Mouse (Mus musculus) inflammation-experienced regulatory T-cells, adult 6 months (primary cell): Measurements from ENCODE around the gene R3hcc1l. TPM values are rescaled to one million over a fixed set of nuclear protein-coding genes. Genes with fewer than 3 reads are reported as not detected.

Experiments
- ATAC-seq: one replicate; pipeline ENCODE4 v1.8.0; 2017
- polyA plus RNA-seq, 3 experiments: library from polyadenylated mRNA; unstranded; fragments of 100-300 nt; shearing (Covaris generic); gene quantifications; one replicate each; pipeline ENCODE4 v1.2.1; 2017

Gene R3hcc1l
- polyA plus RNA-seq, 3 experiments from 2014 or later, result 35.8 to 50.1 (median 42.6) TPM

DNA sequence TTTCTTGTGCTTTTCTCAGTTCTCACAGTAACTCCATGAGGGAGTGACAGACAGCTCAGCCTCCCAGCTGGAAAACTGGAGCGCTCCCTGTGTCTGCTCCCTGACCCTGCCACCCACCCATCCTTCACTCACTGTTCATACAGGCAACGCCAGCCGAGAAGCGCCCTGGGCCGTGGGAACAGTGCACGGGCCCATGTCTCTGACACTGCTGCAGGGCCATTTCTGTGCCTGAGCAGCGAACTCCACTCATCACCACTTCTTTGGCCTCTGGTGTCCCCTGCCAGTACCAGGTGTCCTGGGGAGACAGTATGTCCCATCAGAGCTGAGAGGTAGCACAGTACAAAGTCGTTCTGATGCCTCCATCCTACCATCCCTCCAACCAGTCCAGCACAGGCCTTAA is 83.5 kb downstream of the R3hcc1l start:
- no peak for ATAC-seq

DNA sequence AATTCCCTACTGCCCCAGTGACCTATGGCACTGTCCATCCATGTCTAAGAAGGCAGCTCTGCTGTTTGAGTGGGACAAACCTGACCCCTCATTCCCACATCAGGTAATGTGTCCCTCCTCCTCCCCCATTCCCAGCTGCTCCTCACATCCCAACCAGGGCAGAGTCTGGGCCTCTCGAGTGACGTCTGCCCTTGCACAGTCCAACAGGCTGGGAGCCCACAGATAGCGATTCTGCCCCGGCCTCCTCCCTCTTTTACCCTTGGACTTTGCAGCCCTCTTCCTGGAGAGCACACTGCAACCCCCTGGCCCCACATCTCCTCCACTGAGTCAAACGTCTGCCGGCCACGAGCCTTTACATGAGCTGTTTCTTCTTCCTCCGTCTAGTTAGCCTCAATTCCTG is 84.0 kb downstream of the R3hcc1l start:
- ATAC-seq, result no peak

DNA sequence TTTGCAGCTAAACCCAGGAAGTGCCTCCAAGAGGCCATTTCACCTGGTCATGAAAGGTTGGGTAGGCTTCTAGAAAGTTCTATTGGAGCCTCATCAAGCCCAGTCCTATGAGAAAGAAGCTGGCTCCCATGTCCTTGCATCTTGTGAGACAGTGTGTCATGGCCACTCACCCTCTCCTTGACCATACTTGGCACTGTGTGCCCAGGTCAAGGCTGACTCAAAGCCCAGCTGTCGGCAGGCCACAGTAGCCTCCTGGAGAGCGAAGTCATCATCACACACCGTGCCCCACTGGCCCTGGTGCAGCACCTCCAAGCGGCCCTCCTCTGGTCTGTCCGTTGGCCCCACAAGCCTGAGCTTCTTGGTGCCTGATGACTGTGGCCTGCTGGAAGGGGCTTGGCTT is 89.5 kb downstream of the R3hcc1l start:
- ATAC-seq, result no peak

DNA sequence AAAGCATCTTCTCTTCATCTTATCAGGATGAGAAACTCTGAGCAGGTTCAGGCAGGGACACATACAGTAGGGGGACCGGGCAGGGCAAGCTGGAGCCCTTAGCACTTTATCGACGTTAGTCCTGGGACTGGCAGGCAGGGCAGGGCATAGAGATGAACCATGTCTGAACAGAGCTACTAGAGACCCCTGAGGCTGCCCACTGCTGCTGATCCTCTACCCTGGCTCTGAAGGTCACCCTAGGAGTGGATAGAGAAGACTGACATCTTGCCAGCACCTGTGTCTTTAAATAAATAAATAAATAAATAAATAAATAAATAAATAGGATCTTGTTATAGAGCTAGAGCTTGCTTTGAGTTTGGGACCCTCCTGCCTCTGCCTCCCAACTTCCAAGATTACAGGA is 91.2 kb downstream of the R3hcc1l start:
- no peak for ATAC-seq

DNA sequence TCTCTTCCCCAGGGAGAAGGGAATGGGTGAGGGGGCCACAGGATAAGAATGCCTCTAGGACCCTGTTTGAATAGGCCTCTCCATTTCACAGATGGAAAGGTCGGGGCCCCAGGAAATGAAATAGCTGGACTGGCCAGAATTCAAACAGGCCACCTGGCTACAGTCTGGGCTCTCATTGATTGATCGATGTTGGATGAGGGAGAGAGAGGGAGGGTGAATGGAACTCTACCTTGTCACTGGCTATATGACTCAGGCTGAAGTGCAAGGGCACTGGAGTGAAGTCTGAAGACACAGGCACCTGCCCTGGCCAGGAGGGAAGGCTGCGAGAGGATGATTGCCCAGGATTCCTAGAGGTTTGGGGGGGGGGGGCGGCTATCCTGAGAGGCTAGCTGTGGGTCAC is 93.2 kb downstream of the R3hcc1l start:
- ATAC-seq, result no peak

DNA sequence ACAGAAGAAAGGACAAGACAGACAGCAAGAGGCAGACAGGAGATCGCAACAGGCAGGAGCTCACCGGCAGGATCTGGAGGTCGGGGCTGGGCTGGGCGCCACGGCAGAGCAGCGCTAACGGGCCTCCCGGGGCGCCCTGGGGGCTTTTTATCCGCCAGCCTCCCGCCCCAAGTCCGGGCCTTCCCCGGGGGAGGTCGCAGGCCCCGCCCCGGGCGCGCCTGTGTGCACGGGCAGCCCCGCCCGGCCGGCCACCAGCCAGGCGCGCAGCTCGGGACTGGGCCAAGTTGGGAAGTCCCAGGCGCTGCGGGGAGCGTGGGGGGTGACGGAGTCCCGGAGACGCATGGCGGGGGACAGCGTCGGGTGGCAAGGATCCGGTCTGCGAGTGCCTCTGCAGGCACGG is 94.1 kb downstream of the R3hcc1l start, which contains the start of gene Loxl4:
Gene Loxl4, minus strand, starts transcription at position 160 of the 400 bp plus-strand sequence.
- no peak for ATAC-seq

DNA sequence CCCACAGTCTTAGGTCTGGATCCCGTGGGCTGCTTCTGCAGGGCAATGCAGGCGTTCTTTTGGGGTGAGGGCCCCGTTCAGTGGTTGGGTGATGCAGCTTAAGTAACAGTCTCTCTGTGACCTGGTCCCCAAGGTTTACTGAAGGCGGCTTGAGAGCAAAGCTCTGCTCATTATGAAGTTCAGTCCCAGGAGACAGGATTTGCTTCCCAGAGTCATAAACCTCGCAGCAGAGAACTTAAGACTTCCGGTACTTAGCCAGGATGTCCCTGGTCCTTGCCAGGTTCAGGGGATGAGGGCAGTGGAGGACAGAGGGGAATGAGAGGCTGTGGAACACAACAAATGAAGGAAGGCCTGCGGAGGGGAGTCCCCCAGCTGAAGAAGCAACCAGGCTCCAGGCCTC is 94.6 kb downstream of the R3hcc1l start:
- no peak for ATAC-seq

DNA sequence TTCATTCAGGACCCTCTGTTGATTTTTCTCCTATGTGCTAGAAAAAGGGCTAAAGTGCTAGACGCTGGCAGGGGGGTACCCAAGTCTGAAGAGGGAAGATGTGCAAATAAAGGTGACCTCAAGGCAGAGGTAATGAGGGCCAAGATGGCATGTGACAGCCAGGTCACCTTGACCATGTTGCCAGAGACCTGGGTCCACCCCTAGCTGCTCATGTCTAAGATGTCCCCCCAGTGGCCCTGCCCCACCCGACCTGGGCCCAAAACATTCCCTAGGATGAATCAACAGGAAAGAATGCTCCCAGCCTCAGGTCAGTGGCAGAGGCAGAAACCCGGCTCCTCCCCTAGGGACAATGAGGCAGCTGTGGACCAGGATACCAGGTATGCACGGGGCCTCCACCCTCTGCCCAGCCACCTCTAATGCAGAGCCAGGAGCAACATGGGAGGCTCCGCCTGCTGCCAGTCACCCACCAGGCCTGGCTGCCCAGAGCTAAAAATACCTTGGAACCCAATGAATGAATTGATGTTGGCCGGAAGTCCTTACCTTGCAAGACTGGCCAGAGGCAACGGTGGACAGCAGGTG is 95.2 kb downstream of the R3hcc1l start:
- no peak for ATAC-seq

DNA sequence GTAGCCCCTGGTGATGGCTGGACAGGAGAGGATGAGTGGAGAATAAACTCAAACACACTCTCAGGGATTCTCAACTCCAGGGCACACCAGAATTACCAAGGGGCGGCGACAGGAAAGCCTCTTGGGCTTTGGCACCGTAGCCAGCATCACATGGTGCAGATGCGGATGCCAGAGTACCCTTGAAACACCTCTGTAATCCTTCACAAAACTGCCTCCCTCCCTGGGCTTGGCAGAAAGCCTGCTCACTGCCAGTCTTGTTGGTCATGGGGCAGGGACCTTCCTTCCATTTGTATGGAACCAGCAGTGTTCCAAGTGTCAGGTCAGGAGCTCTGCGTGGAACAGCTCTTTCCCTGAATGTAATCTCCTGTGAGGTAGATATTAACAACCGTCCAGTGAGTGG is 109.5 kb downstream of the R3hcc1l start:
- ATAC-seq, result no peak

DNA sequence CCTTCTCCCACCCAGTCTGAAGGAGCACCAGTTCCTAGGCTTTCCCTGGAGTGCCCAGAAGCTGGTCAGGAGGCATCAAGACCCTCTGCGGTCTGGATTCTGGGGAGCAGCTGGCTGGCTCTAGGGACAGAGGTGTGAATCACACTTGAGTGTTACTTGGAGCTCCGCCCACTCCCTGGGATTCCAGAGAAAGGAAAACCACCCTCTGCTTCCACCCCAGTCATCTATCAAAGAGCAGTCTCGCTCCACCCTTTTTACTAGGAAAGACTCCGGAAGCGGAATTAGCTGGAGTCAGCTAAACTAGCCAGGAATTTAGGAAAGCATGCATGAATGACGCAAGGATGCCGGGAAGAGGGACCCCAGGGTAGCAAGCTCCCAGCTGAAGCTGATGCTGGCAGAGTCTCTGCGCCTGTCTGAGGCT is 113.0 kb downstream of the R3hcc1l start:
- ATAC-seq, result no peak

DNA sequence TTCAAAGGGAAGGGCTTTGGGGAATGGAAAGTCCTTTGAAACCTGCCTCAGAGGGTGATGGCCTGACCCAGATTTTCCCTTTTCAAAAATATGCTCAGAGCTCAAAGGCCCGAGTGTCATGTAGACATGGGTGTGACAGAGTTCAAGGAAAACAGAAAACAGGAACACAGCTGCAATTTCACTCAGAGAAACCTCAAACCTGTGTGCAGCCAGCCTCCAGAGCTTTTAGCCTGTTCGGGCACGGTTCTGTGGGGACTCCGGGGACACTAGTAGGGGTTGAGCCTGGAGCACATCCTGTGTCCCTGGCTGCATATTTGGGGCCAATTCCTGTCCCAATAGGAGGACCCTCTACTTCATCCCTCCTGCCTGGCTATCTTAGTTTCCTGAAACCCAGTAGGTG is 113.7 kb downstream of the R3hcc1l start:
- ATAC-seq, result no peak

DNA sequence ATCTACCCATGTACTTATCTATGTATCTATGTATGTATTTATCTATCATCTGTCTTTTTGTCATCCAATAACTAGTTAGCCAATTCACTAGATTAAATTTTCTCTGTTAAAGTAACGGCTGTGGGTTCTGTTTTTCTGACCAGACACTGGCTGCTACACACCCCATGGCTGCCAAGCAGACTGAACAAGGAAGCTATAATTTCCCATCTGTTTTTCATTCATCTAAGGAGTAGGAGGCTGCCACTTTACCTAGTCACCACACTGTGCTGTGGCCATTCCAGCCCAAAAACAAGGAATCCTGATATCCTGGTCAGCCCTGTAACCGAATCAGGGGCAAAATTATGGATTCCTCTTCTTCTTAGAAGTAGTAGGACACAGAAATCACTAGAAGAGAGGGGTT is 115.1 kb downstream of the R3hcc1l start:
- ATAC-seq, result no peak

DNA sequence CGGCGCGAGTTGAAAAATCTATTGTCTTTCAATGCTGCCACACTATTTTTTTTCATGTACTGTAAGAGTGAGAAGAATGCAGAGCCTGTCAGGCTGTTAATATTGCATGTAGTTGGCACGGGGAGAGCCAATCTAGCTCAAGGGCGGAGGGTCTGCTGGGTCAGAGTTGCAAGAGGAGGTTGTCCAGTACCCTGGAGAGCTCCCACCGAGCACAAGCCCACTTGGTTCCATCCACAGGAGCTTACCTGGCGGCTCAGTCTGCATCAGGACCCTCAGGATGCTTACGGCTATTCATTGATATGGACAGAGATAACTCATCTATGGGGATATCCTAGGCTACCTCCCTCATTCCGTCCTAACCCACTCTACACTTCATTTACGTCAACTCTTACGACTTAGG is 118.1 kb downstream of the R3hcc1l start:
- ATAC-seq, result no peak

DNA sequence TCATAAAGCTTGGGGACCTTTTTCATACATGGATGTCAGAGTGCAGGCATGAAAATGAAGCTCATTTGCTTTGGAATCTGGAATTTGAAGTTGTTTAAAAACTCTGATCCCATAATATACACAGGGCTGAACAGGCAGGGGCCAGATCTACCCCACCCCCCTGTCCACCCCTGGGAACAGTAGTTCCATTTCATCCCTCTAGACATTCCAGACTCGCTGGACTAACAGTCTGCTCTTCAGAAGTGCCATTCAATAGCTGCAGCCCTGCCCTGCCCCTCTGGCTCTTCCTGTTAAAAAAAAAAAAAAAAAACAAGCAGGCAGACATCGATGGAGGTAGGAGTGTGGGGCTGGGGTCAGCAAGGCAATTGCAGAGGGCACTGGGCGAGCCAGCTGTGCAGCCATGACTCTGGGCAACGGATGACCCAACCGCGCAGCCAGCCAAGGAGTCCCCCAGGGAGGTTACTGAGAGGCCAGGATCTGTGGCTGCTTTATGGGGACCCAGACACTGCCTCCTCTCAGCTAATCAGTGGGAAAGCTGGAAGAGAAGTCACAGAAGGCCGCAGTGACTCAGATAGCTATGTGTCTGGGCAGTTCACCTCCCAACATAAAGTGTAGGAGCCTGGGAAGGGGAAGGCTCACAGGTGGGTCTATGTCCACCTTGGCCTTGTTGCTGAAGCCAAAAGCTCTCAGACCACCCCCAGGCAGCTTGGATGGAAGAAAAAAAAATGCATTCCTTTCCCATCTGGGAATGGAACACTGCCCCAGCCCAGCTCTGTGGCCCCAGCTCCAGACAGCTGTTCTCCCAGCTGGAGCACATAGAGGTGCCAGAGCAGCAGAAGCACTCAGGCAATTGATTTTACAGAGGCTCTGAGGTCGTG is 120.3 kb downstream of the R3hcc1l start:
- ATAC-seq, result no peak

DNA sequence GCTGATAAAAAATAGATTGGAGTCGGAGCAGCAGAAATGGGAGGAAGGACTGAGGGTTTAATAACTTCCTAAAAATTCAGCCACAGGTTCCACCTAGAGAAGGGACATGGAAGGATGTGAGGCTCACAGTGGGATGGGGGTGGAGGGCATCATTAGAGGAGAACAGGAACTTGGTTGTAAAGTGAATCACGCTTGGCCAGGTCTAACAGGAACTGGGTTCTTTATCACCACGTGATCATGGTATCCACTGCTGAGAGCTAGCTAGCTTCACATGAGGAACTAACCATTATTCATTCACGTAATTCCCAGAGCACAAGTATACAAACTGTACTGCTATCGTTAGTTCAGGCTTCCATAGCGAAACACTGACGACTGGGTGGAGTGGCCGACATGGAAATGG is 121.0 kb downstream of the R3hcc1l start:
- no peak for ATAC-seq

DNA sequence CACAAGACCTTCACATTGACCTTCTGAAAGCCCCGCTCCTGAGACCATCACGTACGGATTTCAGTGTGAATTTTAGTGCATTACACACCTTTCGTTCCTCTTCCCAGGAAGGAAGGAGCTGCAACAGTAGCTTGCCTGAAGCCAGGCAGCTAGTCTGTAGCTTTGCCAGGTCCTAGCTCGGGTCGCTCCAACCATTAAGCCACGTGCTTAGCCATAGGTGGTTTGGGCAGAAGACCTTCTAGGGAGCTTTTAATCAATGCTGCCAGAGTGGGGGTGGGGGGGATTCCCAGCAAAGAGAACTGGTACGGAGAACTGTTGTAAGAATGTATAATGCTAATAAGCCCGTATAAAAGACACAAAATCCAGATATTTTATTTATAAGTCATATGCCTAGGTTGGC is 121.7 kb downstream of the R3hcc1l start:
- no peak for ATAC-seq

Other genes with a start within 250 kb of the R3hcc1l start
- not detected for gene Crtac1, start 87.0 kb upstream of the R3hcc1l start, polyA plus RNA-seq
- gene Loxl4, start 94.1 kb downstream of the R3hcc1l start, polyA plus RNA-seq, result under 1 TPM; 0.15 to 0.38 (median 0.17) TPM
- gene Pyroxd2, start 234.0 kb downstream of the R3hcc1l start, polyA plus RNA-seq, result under 1 TPM in 2 of 3 experiments, not detected in 1; 0.38 to 0.55 TPM